Mouse (Mus musculus) heart, postnatal 0 days (tissue): ENCODE data around the gene Plxna1. TPM values are rescaled to one million over a fixed set of nuclear protein-coding genes. Genes with fewer than 3 reads are reported as not detected.

Source experiments
- ATAC-seq: fragments of 200-750 bp; cut with Nextera tagmentation; 2 replicates; pipeline ENCODE4 v1.8.0; 2017; ENCODE audit warnings: low read depth, moderate number of reproducible peaks, moderate library complexity; ENCODE audit not compliant: insufficient read depth
- DNase-seq: peaks from one replicate; pipeline ENCODE4 v3.0.0-alpha.2; 2016; ENCODE audit warnings: low spot score
- H3K27ac ChIP-seq: fragments of 300-500 bp; sonication (generic); 2 replicates; pipeline ENCODE4 v1.5.1; 2014; ENCODE audit warnings: low read depth, mild to moderate bottlenecking
- H3K27me3 ChIP-seq: fragments of 300-500 bp; sonication (generic); 2 replicates; pipeline ENCODE4 v1.6.1; 2014; ENCODE audit warnings: low read length, mixed read lengths; ENCODE audit not compliant: control insufficient read depth, insufficient read depth
- H3K36me3 ChIP-seq: fragments of 300-500 bp; sonication (generic); replicated peaks from 2 replicates; pipeline ENCODE4 v1.6.1; 2014; ENCODE audit warnings: low read length, mixed read lengths; ENCODE audit not compliant: control insufficient read depth, insufficient read depth
- H3K4me1 ChIP-seq: fragments of 300-500 bp; sonication (generic); 2 replicates; pipeline ENCODE4 v1.6.1; 2014; ENCODE audit warnings: antibody characterized with exemption; ENCODE audit not compliant: control insufficient read depth, insufficient read depth
- H3K4me2 ChIP-seq: fragments of 300-500 bp; sonication (generic); 2 replicates; pipeline ENCODE4 v1.6.1; 2014; ENCODE audit warnings: low read depth, mild to moderate bottlenecking, low read length, moderate library complexity
- H3K4me3 ChIP-seq: fragments of 300-500 bp; sonication (generic); 2 replicates; pipeline ENCODE4 v1.5.1; 2014; ENCODE audit warnings: low read depth, low read length
- H3K9ac ChIP-seq: fragments of 300-500 bp; sonication (generic); replicated peaks from 2 replicates; pipeline ENCODE4 v1.6.1; 2014; ENCODE audit warnings: low read depth, low read length, mixed read lengths
- H3K9me3 ChIP-seq: fragments of 300-500 bp; sonication (generic); replicated peaks from 2 replicates; pipeline ENCODE4 v1.6.1; 2016; ENCODE audit warnings: low read length; ENCODE audit not compliant: control insufficient read depth
- CTCF ChIP-seq: IDR thresholded peaks from 2 replicates; pipeline ENCODE4 v1.5.1; 2016; ENCODE audit warnings: antibody characterized with exemption, control low read depth, low read depth
- EP300 ChIP-seq: IDR thresholded peaks from 2 replicates; pipeline ENCODE4 v1.6.1; 2016; ENCODE audit warnings: antibody characterized with exemption, low read depth
- WGBS: fragments of 180-500 bp; shearing (Covaris S2); extraction: QIAGEN DNeasy Blood & Tissue Kit; methylation state at CpG from one replicate; pipeline ENCODE4 v1.1.7; 2014; 5-methylcytosine and 5-hydroxymethylcytosine counted together
- polyA plus RNA-seq: library from polyadenylated mRNA; unstranded; fragments of >200 nt; fragmentation: Nextera tagmentation; extraction: Ambion mirVana; gene quantifications from 2 replicates; pipeline ENCODE4 v1.2.1, GENCODE M21; 2015
- total RNA-seq: library from RNA; depleted of rRNA; stranded (reverse); fragments of >200 nt; gene quantifications from 2 replicates; pipeline ENCODE4 v1.2.3, GENCODE M21; 2014; ENCODE audit warnings: low replicate concordance

Plxna1 gene
- total and polyA plus RNA-seq, 2 experiments from 2014 or later, result 8.1 to 30.4 TPM

DNA sequence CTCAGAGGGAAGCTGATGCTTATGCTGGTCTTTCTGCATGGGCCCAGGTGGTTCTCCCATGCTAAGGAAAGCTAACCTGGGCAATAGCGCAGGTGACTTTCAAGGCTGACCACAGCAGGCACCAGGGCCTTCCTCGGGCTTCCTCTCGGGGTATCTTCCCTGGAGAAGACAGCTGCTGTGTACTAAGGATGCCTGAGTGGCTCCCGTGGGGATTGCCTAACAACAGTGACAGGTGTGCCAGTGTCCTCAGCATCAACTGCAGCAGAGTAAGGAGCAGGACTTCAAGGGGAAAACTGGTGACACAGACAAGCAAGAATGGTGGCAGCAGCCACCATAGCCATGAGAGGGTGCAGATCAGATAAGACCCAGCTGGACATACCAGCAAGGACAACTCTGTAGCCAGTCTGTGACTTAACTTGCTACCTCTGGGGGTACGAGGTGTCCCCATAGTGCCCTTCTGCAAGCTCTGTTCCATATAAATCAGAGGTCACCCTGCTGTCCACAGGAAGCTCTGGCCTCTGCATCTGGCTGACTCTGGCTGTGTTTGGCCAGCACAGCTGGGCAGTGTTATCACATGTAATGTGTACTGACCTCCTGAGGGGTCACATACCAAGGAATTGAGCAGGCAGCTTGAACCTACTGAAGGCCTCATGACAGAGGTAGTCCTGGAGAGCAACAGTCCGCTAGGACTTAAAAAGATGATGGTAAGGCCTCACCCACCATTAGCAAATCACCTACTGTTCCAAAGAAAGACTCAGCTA, 54.0 kb downstream of the Plxna1 start:
- ATAC-seq (no peak), DNase-seq (no peak)
- no peak overlapping the region for H3K4me2 ChIP-seq
- no peak for TF ChIP-seq CTCF
- TF ChIP-seq EP300, result no peak
- H3K4me3 ChIP-seq, result no peak overlapping the region
- 71% methylated on average over 6 of the region's 6 CpGs for WGBS
- H3K27me3 ChIP-seq, result no peaks in the 10 kb centered on the region
- no peaks in the 10 kb centered on the region for H3K36me3 ChIP-seq
- no peak overlapping the region for H3K27ac ChIP-seq
- no peaks in the 10 kb centered on the region for H3K9me3 ChIP-seq
- no peak overlapping the region for H3K9ac ChIP-seq
- no peaks in the 10 kb centered on the region for H3K4me1 ChIP-seq

- H3K27ac ChIP-seq, result no peak overlapping the region
- no peaks in the 10 kb centered on the region for H3K27me3 ChIP-seq
- no peaks in the 10 kb centered on the region for H3K36me3 ChIP-seq
- H3K4me3 ChIP-seq, result no peak overlapping the region
- no peaks in the 10 kb centered on the region for H3K9me3 ChIP-seq
- ATAC-seq (no peak), DNase-seq (no peak)
- H3K9ac ChIP-seq, result no peak overlapping the region
- TF ChIP-seq EP300 (no peak), CTCF (no peak)
- H3K4me2 ChIP-seq, result no peak overlapping the region
- WGBS, result 67% methylated on average over 3 of the region's 3 CpGs
- H3K4me1 ChIP-seq, result no peaks in the 10 kb centered on the region
Observed at GRCm38 (mm10) chr6:89304375-89305058, 57.9 kb downstream of the Plxna1 start.

DNA sequence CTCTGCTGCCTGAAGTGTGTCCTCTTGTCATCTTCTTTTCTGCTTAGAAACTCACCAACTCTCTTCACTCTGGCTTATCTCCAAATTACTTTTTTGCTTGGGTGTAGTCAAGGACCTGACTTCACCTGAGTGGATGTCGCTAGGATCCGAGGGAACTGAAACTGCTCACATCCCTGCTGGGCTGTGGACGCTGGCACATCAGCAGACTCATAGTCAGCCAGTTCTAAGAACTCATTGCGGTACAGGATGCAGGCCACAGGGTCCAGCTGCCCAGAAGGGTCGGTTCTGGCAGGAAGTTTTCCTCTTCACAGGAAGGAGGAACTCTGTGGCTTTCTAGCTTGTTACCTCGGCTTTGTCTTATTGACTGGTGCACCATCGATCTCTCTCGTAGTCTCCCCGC, 62.6 kb downstream of the Plxna1 start:
- Histone ChIP-seq H3K4me2 (no peak overlapping the region), H3K4me1 (no peaks in the 10 kb centered on the region), H3K36me3 (no peaks in the 10 kb centered on the region), H3K27me3 (no peaks in the 10 kb centered on the region), H3K9ac (no peak overlapping the region), H3K27ac (no peak overlapping the region), H3K9me3 (no peaks in the 10 kb centered on the region), H3K4me3 (no peak overlapping the region)
- DNase-seq (no peak), ATAC-seq (no peak)
- TF ChIP-seq EP300 (no peak), CTCF (no peak)
- 58% methylated on average over 9 of the region's 9 CpGs for WGBS

DNA sequence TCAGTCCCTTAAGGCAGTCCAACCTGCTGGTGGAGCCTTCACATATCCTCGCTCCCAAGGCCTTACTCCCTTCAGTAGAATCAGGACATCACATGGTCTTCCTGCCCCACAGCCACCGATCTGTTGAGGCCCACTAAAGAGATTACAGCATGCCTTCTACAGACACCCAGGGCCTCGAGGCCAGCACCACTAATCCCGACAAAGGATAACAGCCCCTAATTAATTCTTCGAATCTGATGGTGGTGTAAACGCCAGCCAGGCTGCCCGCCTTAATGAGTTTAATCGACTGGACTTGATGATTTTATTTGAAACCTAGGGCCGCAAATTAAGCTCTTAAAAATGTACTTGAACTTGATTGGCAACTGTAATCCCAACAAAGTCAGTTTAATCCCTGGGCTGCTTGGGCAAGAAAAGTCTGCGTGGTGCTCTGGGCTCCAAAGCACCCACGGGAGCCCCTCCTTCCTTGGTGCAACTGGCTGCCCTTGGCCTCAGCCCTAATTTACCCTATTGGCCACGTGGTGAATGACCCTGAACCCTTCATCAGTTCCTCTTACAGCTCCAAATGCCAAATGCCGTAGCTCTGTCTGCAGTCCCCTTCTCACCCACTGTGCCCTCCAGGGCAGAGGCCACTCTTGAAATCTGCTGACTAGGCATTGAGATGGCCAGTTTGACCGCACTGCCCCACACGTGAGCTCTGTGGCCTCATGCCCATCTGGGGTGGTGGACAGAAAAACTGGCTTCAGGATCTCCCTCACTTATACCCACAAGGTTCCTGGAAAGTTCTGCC, 65.3 kb downstream of the Plxna1 start:
- Histone ChIP-seq H3K27me3 (no peaks in the 10 kb centered on the region), H3K4me3 (no peak overlapping the region), H3K36me3 (no peaks in the 10 kb centered on the region), H3K9me3 (no peaks in the 10 kb centered on the region), H3K4me1 (no peaks in the 10 kb centered on the region), H3K9ac (no peak overlapping the region), H3K4me2 (no peak overlapping the region), H3K27ac (no peak overlapping the region)
- no peak for TF ChIP-seq EP300
- TF ChIP-seq CTCF, result no peak
- no peak for ATAC-seq
- WGBS, result 71% methylated on average over 15 of the region's 15 CpGs
- no peak for DNase-seq

GRCm38 (mm10) chr6:89296001-89296709, 66.3 kb downstream of the Plxna1 start:
- no peak for ATAC-seq
- TF ChIP-seq EP300 (no peak), CTCF (no peak)
- H3K4me2 ChIP-seq, result no peak overlapping the region
- no peak overlapping the region for H3K9ac ChIP-seq
- H3K9me3 ChIP-seq, result no peaks in the 10 kb centered on the region
- no peak overlapping the region for H3K4me3 ChIP-seq
- 0 out of 2 replicates have a peak, but pooled peaks cover 4% of the 10 kb centered on the region for H3K27me3 ChIP-seq
- H3K36me3 ChIP-seq, result no peaks in the 10 kb centered on the region
- no peak for DNase-seq
- no peaks in the 10 kb centered on the region for H3K4me1 ChIP-seq
- no peak overlapping the region for H3K27ac ChIP-seq
- WGBS, result 77% methylated on average over 8 of the region's 8 CpGs
